Comparison of ENCODE assay signal across 35 mouse cellular contexts in the genomic region with DNA sequence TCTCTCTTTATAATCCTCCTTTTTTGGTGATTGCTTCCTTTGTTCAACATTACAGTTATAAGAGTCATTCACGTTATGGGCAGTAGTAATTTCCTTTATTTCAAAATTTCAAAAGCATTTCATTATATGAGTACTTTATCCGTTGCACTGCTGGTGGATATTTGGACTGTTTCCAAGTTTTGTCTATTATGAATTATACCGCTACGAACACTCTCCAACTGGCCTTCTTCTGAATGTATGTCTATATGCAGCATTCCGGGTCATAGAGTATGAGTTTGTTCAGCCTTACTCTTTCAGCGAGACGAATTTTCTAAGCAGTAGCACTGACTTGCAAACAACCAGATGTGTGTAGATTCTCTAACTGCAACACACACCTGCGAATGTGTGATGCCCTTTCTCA.
"Had no signal": no experiment of that assay in that cellular context is flagged by ENCODE, and none has a peak within 500 bp of the region (broad histone marks: within the 10 kb centered on the region; RNA-seq: fewer than 3 reads in every experiment).

No protein-coding gene starts in this region.

- H3K27me3 ChIP-seq: heart, embryonic 12.5 days; heart, embryonic 13.5 days; heart, embryonic 15.5 days; hindbrain, embryonic 12.5 days; hindbrain, embryonic 13.5 days; hindbrain, embryonic 15.5 days; intestine, embryonic 15.5 days; kidney, embryonic 15.5 days had no signal

- H3K4me2 ChIP-seq: heart, embryonic 11.5 days; heart, embryonic 12.5 days; heart, embryonic 13.5 days; heart, embryonic 15.5 days; hindbrain, embryonic 12.5 days; hindbrain, embryonic 13.5 days; hindbrain, embryonic 14.5 days; hindbrain, embryonic 15.5 days; intestine, embryonic 15.5 days; kidney, embryonic 15.5 days had no signal

- DNase-seq: heart, adult 2 months; heart, postnatal 10 days; heart, postnatal 14 days; heart, postnatal 36 days; heart, postnatal 4 days; kidney, adult 11 months; kidney, adult 18-20 months; kidney, adult 2 months; kidney, adult 8-10 months; kidney, adult 9 months; kidney, postnatal 10 days; kidney, postnatal 14 days; kidney, postnatal 25 days; kidney, postnatal 36 days; kidney, postnatal 4 days; layer of hippocampus, adult 9-11 months had no signal

- H3K9ac ChIP-seq: heart, embryonic 12.5 days; heart, embryonic 13.5 days; heart, embryonic 15.5 days; hindbrain, embryonic 12.5 days; hindbrain, embryonic 13.5 days; hindbrain, embryonic 14.5 days; hindbrain, embryonic 15.5 days; intestine, embryonic 15.5 days; kidney, embryonic 15.5 days had no signal

- ATAC-seq: hindbrain, embryonic 16.5 days; hindbrain, postnatal 0 days; inflammation-experienced regulatory T-cells, adult 6 months; intestine, embryonic 15.5 days; intestine, embryonic 16.5 days; intestine, postnatal 0 days had no signal

- H3K9me3 ChIP-seq: heart, embryonic 10.5 days; heart, embryonic 12.5 days; heart, embryonic 13.5 days; heart, embryonic 15.5 days; hindbrain, embryonic 10.5 days; hindbrain, embryonic 12.5 days; hindbrain, embryonic 13.5 days; hindbrain, embryonic 15.5 days; intestine, embryonic 15.5 days; kidney, embryonic 15.5 days had no signal

- H3K36me3 ChIP-seq: heart, embryonic 10.5 days; heart, embryonic 12.5 days; heart, embryonic 13.5 days; heart, embryonic 15.5 days; hindbrain, embryonic 10.5 days; hindbrain, embryonic 12.5 days; hindbrain, embryonic 13.5 days; hindbrain, embryonic 15.5 days; intestine, embryonic 15.5 days; kidney, embryonic 15.5 days had no signal

- H3K4me3 ChIP-seq: heart, adult 2 months; heart, embryonic 10.5 days; heart, embryonic 12.5 days; heart, embryonic 13.5 days; heart, embryonic 15.5 days; hindbrain, embryonic 10.5 days; hindbrain, embryonic 12.5 days; hindbrain, embryonic 13.5 days; hindbrain, embryonic 15.5 days; intestine, embryonic 15.5 days; kidney, embryonic 15.5 days; layer of hippocampus, adult 2 months had no signal

- H3K4me1 ChIP-seq: heart, embryonic 10.5 days; heart, embryonic 12.5 days; heart, embryonic 13.5 days; heart, embryonic 15.5 days; hindbrain, embryonic 10.5 days; hindbrain, embryonic 12.5 days; hindbrain, embryonic 13.5 days; hindbrain, embryonic 15.5 days; intestine, embryonic 15.5 days; kidney, embryonic 15.5 days had no signal

- H3K27ac ChIP-seq: heart, adult 2 months; heart, embryonic 10.5 days; heart, embryonic 13.5 days; heart, embryonic 15.5 days; hindbrain, embryonic 10.5 days; hindbrain, embryonic 12.5 days; hindbrain, embryonic 13.5 days; hindbrain, embryonic 14.5 days; hindbrain, embryonic 15.5 days; hindbrain, postnatal 0 days; intestine, embryonic 15.5 days; kidney, embryonic 15.5 days; kidney, postnatal 0 days; layer of hippocampus, adult 2 months had no signal
